Mouse (Mus musculus) pancreas, adult 10 weeks (tissue): ENCODE results near the gene Cbl. TPM values are rescaled to one million over a fixed set of nuclear protein-coding genes. Genes with fewer than 3 reads are reported as not detected.

Experiments used
- polyA plus RNA-seq: library from polyadenylated mRNA; stranded (reverse); fragments of 350-450 nt; fragmentation: Illumina TruSeq; extraction: RNeasy Lipid Tissue Mini Kit (QIAGEN cat#74804); gene quantifications from one replicate; pipeline ENCODE4 v1.2.3, GENCODE M21; 2015; ENCODE audit warnings: low read depth, low replicate concordance; ENCODE audit not compliant: insufficient read depth

Gene Cbl
- polyA plus RNA-seq: 3.7 TPM

GRCm38 (mm10) chr9:44233802-44234478, at the start of gene Cbl:
Gene Cbl (minus strand): TSS chr9:44234049.

GRCm38 (mm10) chr9:44268432-44268831, 34.6 kb upstream of the Cbl start, which contains the start of gene Nlrx1:
Gene Nlrx1 (minus strand): TSS chr9:44268599.

GRCm38 (mm10) chr9:44251314-44251713, 17.5 kb upstream of the Cbl start, which contains the start of gene Pdzd3:
Gene Pdzd3 (minus strand): TSS chr9:44251471.

GRCm38 (mm10) chr9:44240399-44240798, 6.5 kb upstream of the Cbl start, which contains the start of gene Ccdc153:
Gene Ccdc153 (plus strand): TSS chr9:44240676.

GRCm38 (mm10) chr9:44134101-44134850, 99.6 kb downstream of the Cbl start, which contains the start of gene Mcam:
Gene Mcam (plus strand): TSS chr9:44134469.

GRCm38 (mm10) chr9:44113105-44113789, 120.6 kb downstream of the Cbl start, which contains the start of the genes Gm49380 and Rnf26:
Gene Gm49380 (minus strand): TSS chr9:44113500.
Gene Rnf26 (minus strand): TSS chr9:44113517.

GRCm38 (mm10) chr9:44107110-44107509, 126.7 kb downstream of the Cbl start, which contains the start of gene C1qtnf5:
Gene C1qtnf5 (plus strand): TSS chr9:44107245.

GRCm38 (mm10) chr9:44101490-44101889, 132.4 kb downstream of the Cbl start, which contains the start of gene Mfrp:
Gene Mfrp (plus strand): TSS chr9:44101729.

Other genes with a start within 250 kb of the Cbl start
- 32.5 TPM for gene Thy1, start 190.7 kb downstream of the Cbl start, polyA plus RNA-seq
- gene Usp2, start 167.0 kb downstream of the Cbl start, polyA plus RNA-seq: 3.8 TPM
- not detected for gene Mfrp, start 132.3 kb downstream of the Cbl start, polyA plus RNA-seq
- 4.0 TPM for gene C1qtnf5, start 126.8 kb downstream of the Cbl start, polyA plus RNA-seq
- 0.68 TPM for gene Gm49380, start 120.5 kb downstream of the Cbl start, polyA plus RNA-seq
- gene Rnf26, start 120.5 kb downstream of the Cbl start, polyA plus RNA-seq: 3.7 TPM
- gene Mcam, start 99.6 kb downstream of the Cbl start, polyA plus RNA-seq: 20.3 TPM
- not detected for gene Ccdc153, start 6.6 kb upstream of the Cbl start, polyA plus RNA-seq
- not detected for gene Pdzd3, start 17.4 kb upstream of the Cbl start, polyA plus RNA-seq
- 1.5 TPM for gene Nlrx1, start 34.5 kb upstream of the Cbl start, polyA plus RNA-seq
- gene Abcg4, start 54.6 kb upstream of the Cbl start, polyA plus RNA-seq: not detected
- 6.1 TPM for gene Hinfp, start 71.6 kb upstream of the Cbl start, polyA plus RNA-seq
- gene C2cd2l, start 86.2 kb upstream of the Cbl start, polyA plus RNA-seq: 7.6 TPM
- gene Dpagt1, start 92.0 kb upstream of the Cbl start, polyA plus RNA-seq: 13.7 TPM
- gene H2afx, start 100.6 kb upstream of the Cbl start, polyA plus RNA-seq: 5.7 TPM
- 13.2 TPM for gene Hmbs, start 110.2 kb upstream of the Cbl start, polyA plus RNA-seq
- 10.4 TPM for gene Vps11, start 127.6 kb upstream of the Cbl start, polyA plus RNA-seq
- gene Hyou1, start 145.4 kb upstream of the Cbl start, polyA plus RNA-seq: 69.6 TPM
- 13.2 TPM for gene Slc37a4, start 162.8 kb upstream of the Cbl start, polyA plus RNA-seq
- 701 TPM for gene Rps25, start 173.1 kb upstream of the Cbl start, polyA plus RNA-seq
- gene Trappc4, start 173.6 kb upstream of the Cbl start, polyA plus RNA-seq: 19.2 TPM
- gene Ccdc84, start 184.5 kb upstream of the Cbl start, polyA plus RNA-seq: 37.6 TPM
- gene Foxr1, start 207.1 kb upstream of the Cbl start, polyA plus RNA-seq: not detected
- gene Upk2, start 220.9 kb upstream of the Cbl start, polyA plus RNA-seq: not detected
- 7.3 TPM for gene Bcl9l, start 248.8 kb upstream of the Cbl start, polyA plus RNA-seq